Mouse (Mus musculus) lung, adult 10 weeks (tissue): ENCODE data around the gene Plekhm1. TPM values are rescaled to one million over a fixed set of nuclear protein-coding genes. Genes with fewer than 3 reads are reported as not detected.

Experiments used
- polyA plus RNA-seq: library from polyadenylated mRNA; stranded (reverse); fragments of 350-450 nt; fragmentation: Illumina TruSeq; extraction: RNeasy Lipid Tissue Mini Kit (QIAGEN cat#74804); gene quantifications from one replicate; pipeline ENCODE4 v1.2.3, GENCODE M21; 2014; ENCODE audit warnings: low read depth, low replicate concordance; ENCODE audit not compliant: insufficient read depth

Gene Plekhm1
- polyA plus RNA-seq = 11.0 TPM

GRCm38 (mm10) chr11:103411981-103412949, at the start of gene Plekhm1:
Gene Plekhm1, minus strand, starts transcription at chr11:103412687.

GRCm38 (mm10) chr11:103363214-103364148, 49.0 kb downstream of the Plekhm1 start, which contains the start of gene Arhgap27:
Gene Arhgap27, minus strand, starts transcription at chr11:103363692.

Other genes starting within 250 kb of the Plekhm1 start
- gene Fmnl1, start 241.6 kb downstream of the Plekhm1 start, polyA plus RNA-seq = 16.7 TPM
- not detected for gene 1700023F06Rik, start 204.1 kb downstream of the Plekhm1 start, polyA plus RNA-seq
- not detected for gene Spata32, start 194.3 kb downstream of the Plekhm1 start, polyA plus RNA-seq
- 4.7 TPM for gene Map3k14, start 145.2 kb downstream of the Plekhm1 start, polyA plus RNA-seq
- 13.8 TPM for gene Arhgap27, start 49.0 kb downstream of the Plekhm1 start, polyA plus RNA-seq
- not detected for gene Lrrc37a, start 91.9 kb upstream of the Plekhm1 start, polyA plus RNA-seq
- gene Gm884, start 208.5 kb upstream of the Plekhm1 start, polyA plus RNA-seq = not detected
- gene Lyzl6, start 226.2 kb upstream of the Plekhm1 start, polyA plus RNA-seq = not detected
- 4.9 TPM for gene Rprml, start 236.9 kb upstream of the Plekhm1 start, polyA plus RNA-seq